Mouse (Mus musculus) embryonic facial prominence, embryonic 12.5 days (tissue): ENCODE data around the gene Xlr4c. TPM values are rescaled to one million over a fixed set of nuclear protein-coding genes. Genes with fewer than 3 reads are reported as not detected.
"Not testable (repeated sequence)": the region's sequence is repeated elsewhere in the genome, so short reads cannot be mapped to it uniquely, and the experiment has no call there.

Source experiments
- ATAC-seq: fragments of 200-750 bp; cut with Nextera tagmentation; 2 replicates; pipeline ENCODE4 v1.8.0; 2017; ENCODE audit not compliant: insufficient number of reproducible peaks, insufficient read depth, low FRiP score, low TSS enrichment
- H3K27ac ChIP-seq: fragments of 300-500 bp; sonication (generic); 2 replicates; pipeline ENCODE4 v1.5.1; 2016; ENCODE audit warnings: mild to moderate bottlenecking
- H3K27me3 ChIP-seq: fragments of 300-500 bp; sonication (generic); 2 replicates; pipeline ENCODE4 v1.6.1; 2016; ENCODE audit warnings: mild to moderate bottlenecking, moderate library complexity
- H3K36me3 ChIP-seq: fragments of 300-500 bp; sonication (generic); 2 replicates; pipeline ENCODE4 v1.6.1; 2016; ENCODE audit warnings: mild to moderate bottlenecking
- H3K4me1 ChIP-seq: fragments of 300-500 bp; sonication (generic); 2 replicates; pipeline ENCODE4 v1.6.1; 2016
- H3K4me2 ChIP-seq: fragments of 300-500 bp; sonication (generic); replicated peaks from 2 replicates; pipeline ENCODE4 v1.6.1; 2016; ENCODE audit warnings: mild to moderate bottlenecking, moderate library complexity
- H3K4me3 ChIP-seq: fragments of 300-500 bp; sonication (generic); 2 replicates; pipeline ENCODE4 v1.5.1; 2016; ENCODE audit warnings: mild to moderate bottlenecking
- H3K9ac ChIP-seq: fragments of 300-500 bp; sonication (generic); 2 replicates; pipeline ENCODE4 v1.6.1; 2016; ENCODE audit warnings: mild to moderate bottlenecking, moderate library complexity
- H3K9me3 ChIP-seq: fragments of 300-500 bp; sonication (generic); 2 replicates; pipeline ENCODE4 v1.6.1; 2016; ENCODE audit warnings: mild to moderate bottlenecking, moderate library complexity
- WGBS: fragments of 180-500 bp; shearing (Covaris S2); methylation state at CpG from one replicate; pipeline ENCODE4 v1.1.7; 2016; 5-methylcytosine and 5-hydroxymethylcytosine counted together
- polyA plus RNA-seq: library from polyadenylated mRNA; unstranded; fragments of >200 nt; fragmentation: Nextera tagmentation; extraction: Ambion mirVana; gene quantifications from 2 replicates; pipeline ENCODE4 v1.2.1, GENCODE M21; 2016

The Xlr4c gene
- 0.47 TPM in 1 of 2 replicates, not detected in the other for polyA plus RNA-seq

- not testable (repeated sequence) for ATAC-seq, H3K27me3 ChIP-seq, H3K4me1 ChIP-seq, H3K4me3 ChIP-seq, H3K27ac ChIP-seq, H3K9ac ChIP-seq, H3K9me3 ChIP-seq, H3K36me3 ChIP-seq, H3K4me2 ChIP-seq
- WGBS: 86% methylated on average over 14 of the region's 14 CpGs
Observed at GRCm38 (mm10) chrX:73242821-73243325, at the start of gene Xlr4c. TSS of gene Xlr4c (minus strand) at chrX:73243130.

GRCm38 (mm10) chrX:73265270-73265669, 22.3 kb upstream of the Xlr4c start, which contains the start of gene Xlr3c:
TSS of gene Xlr3c (minus strand) at chrX:73265390.
- not testable (repeated sequence) for H3K4me2 ChIP-seq, H3K9ac ChIP-seq, H3K4me1 ChIP-seq, ATAC-seq, H3K27ac ChIP-seq, H3K36me3 ChIP-seq, H3K9me3 ChIP-seq, H3K27me3 ChIP-seq, H3K4me3 ChIP-seq
- WGBS: 90% methylated on average over 14 of the region's 14 CpGs

DNA sequence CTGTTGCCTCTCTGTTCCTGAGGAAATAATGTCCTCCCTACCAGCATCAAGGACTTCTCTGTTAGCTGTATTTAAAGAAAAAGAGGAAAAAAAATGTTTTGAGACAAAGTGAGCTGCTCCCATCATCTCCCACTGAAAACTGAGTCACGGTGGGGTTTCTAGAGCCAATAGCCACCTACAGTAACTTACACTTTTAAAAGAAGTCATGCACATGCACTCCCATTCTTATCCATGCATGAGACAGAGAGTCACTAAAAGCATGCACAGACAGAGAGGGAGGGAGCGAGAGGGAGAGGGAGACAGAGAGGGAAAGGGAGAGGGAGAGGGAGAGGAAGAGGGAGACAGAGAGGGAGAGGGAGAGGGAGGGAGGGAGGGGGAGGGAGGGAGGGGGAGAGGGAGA, 19.5 kb upstream of the Xlr4c start:
- H3K36me3 ChIP-seq, H3K9ac ChIP-seq: not testable (repeated sequence)
- WGBS: 92% methylated on average over 1 of the region's 2 CpGs

DNA sequence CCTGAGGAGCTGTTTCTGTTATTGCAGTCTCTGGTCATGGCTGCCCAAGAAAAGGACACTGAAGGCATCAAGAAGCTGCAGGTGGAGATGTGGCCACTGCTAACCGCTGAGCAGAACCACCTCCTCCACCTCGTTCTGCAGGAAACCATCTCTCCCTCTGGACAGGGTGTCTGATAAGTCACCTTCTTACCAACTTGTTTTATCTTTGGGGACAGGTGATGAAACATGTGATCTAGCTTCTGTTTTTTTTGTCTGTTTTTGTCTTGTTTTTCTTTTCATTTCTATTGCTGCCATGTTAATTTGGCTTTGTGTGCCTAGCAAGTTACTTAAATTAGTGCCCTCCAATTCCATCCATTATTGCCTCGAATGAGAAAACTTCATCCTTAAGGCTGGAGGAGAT, 13.6 kb downstream of the Xlr4c start:
- WGBS: 38% methylated on average over 3 of the region's 3 CpGs
- Histone ChIP-seq H3K9ac (peak overlapping the region; percentile 55; the same call in 1 of the 2 replicates), H3K4me1 (no peaks in the 10 kb centered on the region), H3K9me3 (no peaks in the 10 kb centered on the region), H3K27ac (no peak overlapping the region), H3K4me3 (peak overlapping the region; percentile 57), H3K4me2 (peak overlapping the region; percentile 86), H3K27me3 (peaks cover 10% of the 10 kb centered on the region), H3K36me3 (no peaks in the 10 kb centered on the region)
- no peak for ATAC-seq

More for the DNA sequence above, 19.5 kb upstream of the Xlr4c start:
- H3K27ac ChIP-seq, H3K4me3 ChIP-seq, H3K27me3 ChIP-seq, H3K4me2 ChIP-seq, H3K4me1 ChIP-seq, H3K9me3 ChIP-seq, ATAC-seq: not testable (repeated sequence)

- WGBS: 17% methylated on average over 37 of the region's 51 CpGs
- Histone ChIP-seq H3K9me3 (no peaks in the 10 kb centered on the region), H3K27me3 (peaks cover 10% of the 10 kb centered on the region), H3K4me2 (peak overlapping the region; percentile 86), H3K27ac (peak overlapping the region; percentile 75), H3K36me3 (no peaks in the 10 kb centered on the region), H3K4me1 (no peaks in the 10 kb centered on the region), H3K4me3 (peak overlapping the region; percentile 57), H3K9ac (peak overlapping the region; percentile 55)
- ATAC-seq: peak; percentile 73
Observed at GRCm38 (mm10) chrX:73228606-73229214, 14.2 kb downstream of the Xlr4c start.

DNA sequence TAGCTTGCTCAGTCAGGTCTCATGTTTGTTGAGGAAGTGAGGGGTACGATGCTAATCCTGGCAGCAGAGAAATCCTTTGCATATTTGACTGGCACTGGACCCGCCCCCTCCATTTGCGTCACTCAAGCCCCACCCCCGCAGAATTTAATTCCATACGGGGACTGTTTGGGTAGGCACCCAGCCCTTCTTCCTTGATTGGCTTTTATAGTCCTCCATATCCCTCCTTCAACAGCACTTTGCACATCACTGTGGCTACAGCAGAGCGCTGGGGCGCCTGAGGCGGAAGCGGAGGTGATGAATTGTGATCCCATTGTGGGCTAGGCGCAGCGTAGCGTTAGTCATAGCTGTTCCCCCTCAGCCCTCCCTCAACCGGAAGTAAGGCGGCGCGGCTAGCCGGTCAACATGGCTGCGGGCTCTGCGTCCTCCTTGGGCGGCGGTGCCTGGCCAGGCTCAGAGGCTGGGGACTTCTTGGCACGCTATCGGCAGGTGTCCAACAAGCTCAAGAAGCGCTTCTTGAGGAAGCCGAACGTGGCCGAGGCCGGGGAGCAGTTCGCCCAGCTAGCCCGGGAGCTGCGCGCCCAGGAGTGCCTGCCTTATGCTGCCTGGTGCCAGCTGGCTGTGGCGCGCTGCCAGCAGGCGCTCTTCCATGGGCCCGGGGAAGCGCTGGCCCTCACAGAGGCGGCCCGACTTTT, 14.9 kb downstream of the Xlr4c start, which contains the start of gene F8a:
F8a (plus strand) TSS at position 378 of the 692 bp plus-strand sequence.
- Histone ChIP-seq H3K36me3 (no peaks in the 10 kb centered on the region), H3K4me1 (no peaks in the 10 kb centered on the region), H3K9ac (peak within 1 kb of the TSS; percentile 55), H3K27ac (peak within 1 kb of the TSS; percentile 75), H3K27me3 (peaks cover 10% of the 10 kb centered on the region), H3K4me3 (peak within 1 kb of the TSS; percentile 57), H3K4me2 (peak within 1 kb of the TSS; percentile 86), H3K9me3 (no peaks in the 10 kb centered on the region)
- 24% methylated on average over 38 of the region's 39 CpGs for WGBS
- ATAC-seq: peak; percentile 93

DNA sequence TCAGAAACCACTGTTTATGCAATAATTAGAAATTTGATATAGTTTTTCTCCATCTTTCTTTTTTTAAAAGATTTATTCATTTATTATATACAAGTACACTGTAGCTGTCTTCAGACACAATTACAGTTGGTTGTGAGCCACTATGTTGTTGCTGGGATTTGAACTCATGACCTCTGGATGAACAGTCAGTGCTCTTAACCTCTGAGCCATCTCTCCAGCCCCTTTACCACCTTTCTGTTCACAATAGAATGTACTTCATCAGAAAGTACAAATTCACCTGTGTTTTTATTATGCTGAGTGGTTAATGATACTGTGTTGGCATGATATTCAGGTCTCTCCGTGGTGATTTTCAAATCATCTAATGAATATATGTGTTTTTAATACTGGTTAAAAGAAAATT, 17.6 kb downstream of the Xlr4c start:
- no peaks in the 10 kb centered on the region for H3K36me3 ChIP-seq

GRCm38 (mm10) chrX:73213819-73214564, 28.9 kb downstream of the Xlr4c start, which contains the start of gene Xlr4b:
TSS of gene Xlr4b (plus strand) at chrX:73214333.
- H3K4me1 ChIP-seq, H3K4me3 ChIP-seq, H3K27ac ChIP-seq, H3K9ac ChIP-seq, H3K36me3 ChIP-seq, H3K4me2 ChIP-seq, H3K27me3 ChIP-seq, H3K9me3 ChIP-seq, ATAC-seq: not testable (repeated sequence)
- WGBS: 78% methylated on average over 19 of the region's 19 CpGs

More for the DNA sequence above, 17.6 kb downstream of the Xlr4c start:
- Histone ChIP-seq H3K9me3 (no peaks in the 10 kb centered on the region), H3K9ac (no peak overlapping the region), H3K4me2 (no peak overlapping the region), H3K27me3 (peaks cover 10% of the 10 kb centered on the region), H3K27ac (no peak overlapping the region), H3K4me3 (no peak overlapping the region), H3K4me1 (no peaks in the 10 kb centered on the region)
- ATAC-seq: no peak
- WGBS: 58% methylated on average over 1 of the region's 1 CpGs

- 77% methylated on average over 12 of the region's 12 CpGs for WGBS
- not testable (repeated sequence) for H3K9ac ChIP-seq, H3K4me2 ChIP-seq, H3K4me3 ChIP-seq, ATAC-seq, H3K4me1 ChIP-seq, H3K9me3 ChIP-seq, H3K27ac ChIP-seq, H3K36me3 ChIP-seq, H3K27me3 ChIP-seq
Observed at GRCm38 (mm10) chrX:73191934-73192333, 51.0 kb downstream of the Xlr4c start, which contains the start of gene Xlr3b. TSS of gene Xlr3b (plus strand) at chrX:73192207.
